Mouse (Mus musculus) spleen, adult 2 months (tissue): ENCODE measurements around the gene Spin1. TPM values are rescaled to one million over a fixed set of nuclear protein-coding genes. Genes with fewer than 3 reads are reported as not detected.

Experiments used
- DNase-seq, 2 experiments: peaks; one replicate each; pipeline versions ENCODE4 v3.0.0 to v3.0.0-alpha.2; 2012 to 2021; ENCODE audit warnings: low spot score in 2 of 2, low read depth in 1 of 2
- H3K27ac ChIP-seq: fragments of 200-500 bp; 2 replicates; pipeline ENCODE4 v1.5.1; 2012; ENCODE audit warnings: low read length, inconsistent platforms; ENCODE audit not compliant: insufficient read depth
- H3K27me3 ChIP-seq: fragments of 200-500 bp; 2 replicates; pipeline ENCODE4 v1.6.1; 2012; ENCODE audit warnings: mild to moderate bottlenecking, moderate library complexity, low read length, inconsistent platforms; ENCODE audit not compliant: control insufficient read depth, insufficient read depth
- H3K36me3 ChIP-seq: fragments of 200-500 bp; 2 replicates; pipeline ENCODE4 v1.6.1; 2012; ENCODE audit warnings: mild to moderate bottlenecking, low read length, inconsistent platforms; ENCODE audit not compliant: control insufficient read depth, insufficient read depth
- H3K4me1 ChIP-seq: fragments of 200-500 bp; 2 replicates; pipeline ENCODE4 v1.6.1; 2011; ENCODE audit warnings: inconsistent platforms; ENCODE audit not compliant: control insufficient read depth, insufficient read depth, insufficient read length
- H3K4me3 ChIP-seq: fragments of 200-500 bp; 2 replicates; pipeline ENCODE4 v1.5.1; 2011; ENCODE audit warnings: mild to moderate bottlenecking, inconsistent platforms; ENCODE audit not compliant: insufficient read depth, insufficient read length; ENCODE audit errors: extremely low read depth
- CTCF ChIP-seq: fragments of 200-500 bp; IDR thresholded peaks from 2 replicates; pipeline ENCODE4 v1.5.1; 2011; ENCODE audit warnings: mild to moderate bottlenecking, inconsistent platforms; ENCODE audit not compliant: insufficient read depth, insufficient read length, insufficient replicate concordance; ENCODE audit errors: extremely low read depth
- POLR2A ChIP-seq: fragments of 200-500 bp; IDR thresholded peaks from 2 replicates; pipeline ENCODE4 v1.6.1; 2011; ENCODE audit warnings: low read depth, low read length, inconsistent platforms
- WGBS: fragments of 180-500 bp; shearing (Covaris S2); methylation state at CpG from one replicate; pipeline ENCODE4 v1.1.7; 2018; 5-methylcytosine and 5-hydroxymethylcytosine counted together
- polyA plus RNA-seq: library from polyadenylated mRNA; depleted of rRNA; stranded (reverse); fragments of >200 nt; gene quantifications from 2 replicates; pipeline ENCODE4 v1.2.3, GENCODE M21; 2012

Spin1 gene
- polyA plus RNA-seq, 1 experiment: 12.2 TPM

DNA sequence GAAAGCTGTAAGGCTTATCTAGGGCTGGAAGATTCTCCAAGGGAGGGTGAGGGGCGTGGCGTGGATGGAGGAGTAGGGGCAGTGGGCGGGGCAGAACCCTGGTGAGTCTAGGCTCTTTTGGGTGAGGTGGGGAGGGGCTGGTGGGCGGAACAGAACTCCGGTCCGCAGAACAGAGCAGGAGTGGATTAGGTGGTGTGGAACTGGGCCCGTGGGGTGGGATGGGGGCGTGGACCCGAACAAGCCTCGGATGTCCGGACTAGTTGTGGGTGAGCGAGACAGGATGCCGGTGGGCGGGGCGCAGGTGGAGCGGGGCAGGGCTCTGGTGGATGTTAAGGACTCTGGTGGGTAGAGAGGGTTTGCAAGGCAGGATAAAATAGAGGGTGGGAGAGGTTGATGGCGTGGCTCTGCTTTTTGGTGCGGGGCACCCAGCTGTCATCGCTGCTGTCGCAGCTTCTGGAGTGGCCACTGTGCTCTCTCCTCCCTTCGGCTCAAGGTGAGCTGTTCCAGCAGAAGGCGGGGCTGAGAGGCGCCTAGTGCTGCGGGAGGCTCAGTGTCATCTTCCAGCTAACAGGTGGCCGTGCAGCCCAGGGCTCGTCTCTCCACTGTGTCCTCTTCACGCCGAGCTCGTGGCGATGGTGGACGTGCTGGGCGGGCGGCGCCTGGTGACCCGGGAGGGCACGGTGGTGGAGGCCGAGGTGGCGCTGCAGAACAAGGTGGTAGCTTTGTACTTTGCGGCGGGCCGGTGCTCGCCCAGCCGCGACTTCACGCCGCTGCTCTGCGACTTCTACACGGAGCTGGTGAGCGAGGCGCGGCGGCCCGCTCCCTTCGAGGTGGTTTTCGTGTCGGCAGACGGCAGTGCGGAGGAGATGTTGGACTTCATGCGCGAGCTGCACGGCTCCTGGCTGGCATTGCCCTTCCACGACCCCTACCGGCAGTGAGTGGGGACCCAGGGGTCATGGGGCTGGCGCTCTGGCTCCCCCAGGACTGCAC, 70.3 kb downstream of the Spin1 start, which contains the start of gene Nxnl2:
TSS of gene Nxnl2 (plus strand) at position 332 of the 990 bp plus-strand sequence.
- DNase-seq: peak in 1 of 2 experiments; percentile 69
- TF ChIP-seq CTCF (peak; percentile 58; the same call in 1 of the 2 replicates), POLR2A (no peak)
- peaks cover 4% of the 10 kb centered on the region; the same call in 1 of the 2 replicates for H3K4me1 ChIP-seq
- peaks cover 2% of the 10 kb centered on the region; the same call in 1 of the 2 replicates for H3K27me3 ChIP-seq
- peak within 1 kb of the TSS; percentile 65 for H3K4me3 ChIP-seq
- no peaks in the 10 kb centered on the region for H3K36me3 ChIP-seq
- no peak within 1 kb of the TSS for H3K27ac ChIP-seq
- 2% methylated on average over 64 of the region's 64 CpGs for WGBS

DNA sequence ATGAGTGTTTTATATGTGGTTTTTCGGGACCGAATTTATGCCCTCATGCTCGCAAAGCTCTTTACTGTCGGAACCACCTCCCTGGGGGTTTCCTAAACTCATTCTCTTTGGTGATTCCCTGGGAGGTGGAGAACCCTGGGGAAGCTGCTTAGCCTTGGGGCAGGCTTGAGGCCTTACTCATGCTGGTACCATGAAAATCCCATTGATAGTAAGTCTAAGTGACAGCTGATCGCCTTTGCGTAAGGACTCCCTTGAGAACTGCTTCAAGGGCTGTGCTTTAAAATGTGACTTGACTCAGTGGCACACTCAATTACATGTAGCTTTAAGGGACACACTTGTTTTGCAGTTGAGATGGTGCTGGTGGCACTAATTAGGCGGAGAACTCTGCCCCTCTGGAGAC, 71.9 kb downstream of the Spin1 start:
- no peak for TF ChIP-seq POLR2A
- no peak for TF ChIP-seq CTCF
- WGBS: 96% methylated on average over 7 of the region's 7 CpGs
- H3K4me3 ChIP-seq: no peak overlapping the region
- DNase-seq: no peak
- H3K27me3 ChIP-seq: peaks cover 2% of the 10 kb centered on the region; the same call in 1 of the 2 replicates
- no peak overlapping the region for H3K27ac ChIP-seq
- no peaks in the 10 kb centered on the region for H3K36me3 ChIP-seq
- peaks cover 4% of the 10 kb centered on the region; the same call in 1 of the 2 replicates for H3K4me1 ChIP-seq

DNA sequence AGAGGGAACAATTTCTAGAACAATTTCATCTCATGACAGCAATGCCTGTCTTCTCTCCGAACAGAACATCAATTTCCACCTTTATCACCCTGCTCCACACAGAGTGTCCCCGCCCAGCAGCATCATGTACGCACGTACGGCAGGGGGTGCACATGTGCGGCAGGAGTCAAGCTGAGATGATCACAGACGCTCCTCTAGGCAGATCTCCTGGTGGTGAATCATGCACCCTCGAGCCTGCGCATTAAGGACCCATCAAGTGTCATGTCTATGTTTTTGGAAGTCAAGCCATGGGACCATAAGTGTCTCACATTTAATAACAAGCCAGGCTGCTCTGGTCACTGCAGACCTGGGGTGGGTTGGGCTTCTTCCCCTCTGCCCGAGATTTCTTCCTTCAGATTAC, 78.3 kb downstream of the Spin1 start:
- DNase-seq: no peak
- H3K4me3 ChIP-seq: no peak overlapping the region

DNA sequence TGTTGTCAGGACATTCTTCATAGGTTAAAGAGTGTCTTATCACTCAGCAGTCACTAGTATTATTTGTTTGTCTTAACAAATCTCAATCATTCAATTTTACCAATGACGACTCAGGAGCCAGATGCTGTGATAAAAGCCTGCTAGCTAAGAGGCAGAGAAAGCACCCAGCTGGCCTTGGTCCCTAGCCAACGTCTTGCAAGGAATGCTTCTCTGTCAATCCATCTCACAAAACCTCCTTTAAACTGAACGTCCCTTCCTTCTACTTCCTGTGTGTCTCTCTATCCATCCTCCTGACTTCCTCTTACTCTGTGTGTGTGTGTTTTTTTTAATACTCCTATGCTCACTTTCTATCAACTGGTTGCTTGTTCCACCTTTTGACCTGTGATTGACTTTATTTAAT, 78.7 kb downstream of the Spin1 start:
- no peak for DNase-seq
- Histone ChIP-seq H3K36me3 (no peaks in the 10 kb centered on the region), H3K4me3 (no peak overlapping the region), H3K27me3 (no peaks in the 10 kb centered on the region), H3K27ac (no peak overlapping the region), H3K4me1 (no peaks in the 10 kb centered on the region)
- TF ChIP-seq CTCF: no peak
- TF ChIP-seq POLR2A: no peak
- 46% methylated on average over 3 of the region's 3 CpGs for WGBS

More for the DNA sequence above, 78.3 kb downstream of the Spin1 start:
- H3K27ac ChIP-seq: no peak overlapping the region
- no peaks in the 10 kb centered on the region for H3K27me3 ChIP-seq
- 94% methylated on average over 10 of the region's 10 CpGs for WGBS
- no peaks in the 10 kb centered on the region for H3K36me3 ChIP-seq
- no peak for TF ChIP-seq POLR2A
- no peaks in the 10 kb centered on the region for H3K4me1 ChIP-seq

DNA sequence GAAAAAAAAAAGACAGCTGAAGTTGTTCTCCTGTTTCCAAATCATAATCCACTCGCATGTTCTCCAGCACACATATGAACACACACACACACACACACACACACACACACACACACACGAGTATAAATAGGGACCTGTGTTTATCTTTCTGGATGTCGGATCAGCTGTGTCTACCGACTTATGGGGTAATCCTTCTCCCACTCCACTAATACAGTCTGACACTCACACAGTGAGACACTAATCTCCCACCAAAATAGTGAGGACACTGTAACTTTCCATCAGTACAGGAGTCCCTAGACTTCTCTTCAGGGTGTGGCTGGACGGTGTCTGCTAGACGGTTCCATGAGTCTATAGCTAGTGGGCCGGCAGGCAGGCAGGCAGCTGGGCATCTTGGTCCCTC, 81.6 kb downstream of the Spin1 start:
- Histone ChIP-seq H3K36me3 (no peaks in the 10 kb centered on the region), H3K27ac (no peak overlapping the region), H3K4me1 (no peaks in the 10 kb centered on the region), H3K27me3 (no peaks in the 10 kb centered on the region), H3K4me3 (no peak overlapping the region)
- DNase-seq: no peak
- 87% methylated on average over 7 of the region's 7 CpGs for WGBS
- TF ChIP-seq POLR2A: no peak
- no peak for TF ChIP-seq CTCF

DNA sequence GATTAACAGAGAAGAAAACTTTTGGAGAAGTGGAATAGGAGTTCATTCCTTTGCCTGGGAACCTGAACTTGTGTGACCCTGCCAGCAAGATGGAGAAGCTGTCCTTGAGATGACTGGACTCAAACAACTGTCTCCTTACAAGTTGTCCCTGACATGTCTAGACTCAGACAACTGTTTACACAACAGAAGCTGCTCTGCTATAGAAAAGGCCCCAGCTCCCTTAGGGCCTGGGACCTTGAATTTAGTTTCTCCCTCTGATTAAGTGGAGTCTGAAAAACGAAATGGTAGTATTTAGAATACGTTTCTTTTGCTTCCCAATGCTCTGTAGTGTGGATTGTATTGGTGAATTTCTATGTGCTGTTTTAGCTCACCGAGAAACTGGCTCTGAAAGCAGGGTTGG, 84.2 kb downstream of the Spin1 start:
- no peak for TF ChIP-seq CTCF
- TF ChIP-seq POLR2A: no peak
- WGBS: 92% methylated on average over 3 of the region's 3 CpGs
- no peak for DNase-seq
- no peak overlapping the region for H3K27ac ChIP-seq
- H3K27me3 ChIP-seq: no peaks in the 10 kb centered on the region
- H3K4me3 ChIP-seq: no peak overlapping the region
- H3K36me3 ChIP-seq: no peaks in the 10 kb centered on the region
- H3K4me1 ChIP-seq: no peaks in the 10 kb centered on the region

DNA sequence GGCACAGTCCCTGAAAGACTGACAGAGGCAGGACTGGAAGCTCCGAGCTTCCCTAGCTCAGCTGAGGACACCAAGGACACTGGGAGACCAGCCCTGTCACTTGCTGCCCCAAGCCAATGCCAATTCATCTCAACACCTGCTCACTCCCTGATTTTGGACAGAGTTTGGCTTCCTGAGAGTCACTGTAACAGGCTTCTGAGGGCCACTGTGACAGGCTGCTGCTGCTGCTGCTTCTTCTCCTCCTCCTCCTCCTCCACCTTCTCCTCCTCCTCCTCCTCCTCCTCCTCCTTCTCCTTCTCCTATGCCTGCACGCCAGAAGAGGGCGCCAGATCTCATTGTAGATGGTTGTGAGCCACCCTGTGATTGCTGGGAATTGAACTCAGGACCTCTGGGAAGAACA, 89.7 kb downstream of the Spin1 start:
- no peak for TF ChIP-seq CTCF
- TF ChIP-seq POLR2A: no peak
- H3K36me3 ChIP-seq: no peaks in the 10 kb centered on the region
- H3K4me1 ChIP-seq: no peaks in the 10 kb centered on the region
- H3K4me3 ChIP-seq: no peak overlapping the region
- 96% methylated on average over 2 of the region's 3 CpGs for WGBS
- DNase-seq: no peak
- H3K27me3 ChIP-seq: no peaks in the 10 kb centered on the region
- H3K27ac ChIP-seq: no peak overlapping the region
